Mouse (Mus musculus) layer of hippocampus, adult 11-12 months (tissue): ENCODE data around the gene Acot7.
A peak's percentile ranks its signal among the peaks of the same experiment; 100 is the strongest.

Experiments
- DNase-seq: peaks from one replicate; pipeline ENCODE4 v3.0.0; 2022; ENCODE audit warnings: low spot score

Gene Acot7

DNA sequence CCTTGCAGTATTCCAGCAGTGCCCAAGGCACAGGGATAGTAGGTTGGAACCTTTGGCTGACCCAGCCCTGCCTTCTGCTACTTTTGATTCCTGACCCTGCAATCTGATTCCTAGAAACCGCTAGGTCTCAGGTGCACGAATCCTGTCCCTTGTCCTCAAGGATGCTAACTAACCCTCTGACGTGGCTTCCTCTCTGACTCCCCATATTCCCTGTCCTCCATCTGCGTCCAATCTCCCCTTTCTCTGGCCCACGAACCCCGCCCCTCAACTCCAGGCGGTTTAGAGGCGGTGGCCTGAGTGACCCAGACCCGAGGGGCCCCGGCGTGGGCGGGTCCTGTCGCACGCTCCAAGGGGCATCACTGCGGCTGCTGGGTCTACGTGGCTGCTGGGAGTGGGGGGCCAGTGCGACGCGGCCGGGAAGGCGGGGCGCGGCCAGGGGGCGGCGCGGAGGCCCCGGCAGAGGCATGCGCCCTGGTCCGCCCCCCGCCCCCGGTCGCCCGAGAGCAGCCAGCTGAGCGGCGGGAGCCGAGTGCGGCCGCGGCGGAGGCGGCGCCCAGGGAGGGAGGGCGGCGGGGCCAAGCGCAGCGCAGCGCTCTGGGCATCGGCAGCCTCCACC lies 95.8 kb downstream of the Acot7 start, which contains the start of gene Gpr153:
Gene Gpr153, plus strand, starts transcription at position 612 of the 616 bp plus-strand sequence.
- DNase-seq, result no peak

DNA sequence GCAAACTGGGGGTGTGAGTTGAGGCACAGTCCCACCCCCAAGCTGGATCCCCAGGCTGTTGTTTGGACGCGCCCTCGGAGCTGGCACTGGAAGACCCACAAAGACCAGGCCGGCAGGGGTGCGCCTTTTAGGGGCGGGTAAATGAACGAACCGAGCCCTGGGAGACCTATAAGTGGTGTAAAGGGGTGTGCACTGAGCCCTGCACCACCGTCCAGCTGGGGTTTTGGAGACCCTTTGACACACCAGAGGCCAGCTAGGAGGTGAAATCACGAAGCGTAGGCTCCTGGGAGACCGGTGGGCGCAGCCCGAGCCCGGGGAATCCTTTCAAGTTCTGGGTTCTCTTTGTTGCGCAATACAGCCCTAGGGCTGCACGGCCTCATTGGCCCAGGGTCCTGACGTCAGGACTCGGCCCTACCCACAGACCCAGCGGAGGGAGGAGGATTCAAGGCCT lies 96.8 kb downstream of the Acot7 start:
- no peak for DNase-seq

DNA sequence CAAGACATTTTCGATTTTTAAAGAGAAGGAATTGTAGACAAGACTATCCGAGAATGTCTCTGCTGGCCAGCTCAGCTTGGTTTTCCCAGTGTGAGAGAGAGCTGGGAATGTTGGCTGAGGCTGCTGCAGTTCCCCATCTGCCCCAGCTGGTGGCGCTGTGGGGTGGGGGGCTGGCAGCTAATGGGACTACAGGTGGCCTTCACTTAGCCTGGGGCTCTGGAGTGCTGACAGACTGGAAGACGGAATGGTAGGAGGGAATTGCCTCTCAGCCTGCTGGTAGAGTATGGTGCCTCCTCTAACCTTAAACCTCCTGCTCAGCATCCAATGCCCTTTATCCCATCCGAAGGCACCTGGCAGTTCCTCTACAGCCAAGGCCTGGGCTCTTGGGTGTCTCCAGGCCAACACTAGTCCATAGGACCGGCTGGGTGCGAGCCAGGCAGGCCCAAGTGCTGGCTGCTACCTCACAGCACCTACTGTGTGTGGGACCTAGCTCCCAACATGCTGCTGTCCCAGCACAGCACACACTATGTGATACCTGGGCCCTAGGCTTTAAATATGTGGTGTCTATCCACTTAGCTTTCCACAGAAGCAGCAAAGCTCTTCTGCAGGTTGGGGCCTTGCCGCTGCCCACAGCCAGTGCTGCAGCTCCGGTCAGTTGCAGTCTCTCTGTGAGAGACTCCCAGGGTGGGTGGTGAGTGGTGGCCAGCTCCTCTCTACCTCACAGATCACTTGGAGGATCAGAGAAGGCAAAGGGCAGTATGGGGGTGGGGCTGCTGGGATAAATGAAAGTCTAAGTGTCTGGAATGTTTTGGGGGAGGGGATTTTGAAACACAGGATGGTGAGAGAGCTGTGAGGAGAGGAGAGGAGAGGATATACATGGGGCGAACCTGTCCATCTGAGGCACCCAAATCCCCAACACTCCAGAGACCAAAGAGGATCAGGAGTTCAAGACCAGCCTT lies 98.7 kb downstream of the Acot7 start:
- no peak for DNase-seq

DNA sequence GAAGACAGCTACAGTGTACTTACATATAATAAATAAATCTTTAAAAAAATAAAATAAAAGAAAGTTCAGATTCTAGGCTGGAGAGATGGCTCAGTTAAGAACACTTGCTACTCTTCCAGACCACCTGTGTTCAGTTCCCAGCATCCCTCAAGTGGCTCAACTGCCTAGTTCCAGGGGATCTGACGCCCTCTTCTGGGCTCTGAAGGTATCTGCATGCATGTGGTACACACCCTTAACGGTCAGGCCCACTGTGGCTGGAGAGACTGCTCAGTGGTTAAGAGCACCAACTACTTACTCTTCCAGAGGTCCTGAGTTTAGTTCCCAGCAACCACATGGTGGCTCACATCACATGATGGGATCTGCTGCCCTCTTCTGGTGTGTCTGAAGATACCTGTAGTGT lies 100.0 kb downstream of the Acot7 start:
- DNase-seq, result no peak

DNA sequence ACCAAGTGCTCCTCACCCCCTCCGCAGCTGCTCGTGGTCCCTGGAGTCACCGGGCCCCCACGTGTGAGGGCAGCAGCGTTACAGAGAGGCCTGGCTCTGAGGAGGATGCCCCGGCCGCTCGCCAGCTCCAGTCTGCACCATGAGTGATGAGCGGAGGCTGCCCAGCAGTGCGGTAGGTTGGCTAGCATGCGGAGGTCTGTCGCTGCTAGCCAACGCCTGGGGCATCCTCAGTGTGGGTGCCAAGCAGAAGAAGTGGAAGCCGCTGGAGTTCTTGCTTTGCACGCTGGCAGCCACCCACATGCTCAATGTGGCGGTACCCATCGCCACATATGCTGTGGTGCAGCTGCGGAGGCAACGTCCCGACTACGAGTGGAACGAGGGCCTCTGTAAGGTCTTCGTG lies 101.1 kb downstream of the Acot7 start:
- no peak for DNase-seq

DNA sequence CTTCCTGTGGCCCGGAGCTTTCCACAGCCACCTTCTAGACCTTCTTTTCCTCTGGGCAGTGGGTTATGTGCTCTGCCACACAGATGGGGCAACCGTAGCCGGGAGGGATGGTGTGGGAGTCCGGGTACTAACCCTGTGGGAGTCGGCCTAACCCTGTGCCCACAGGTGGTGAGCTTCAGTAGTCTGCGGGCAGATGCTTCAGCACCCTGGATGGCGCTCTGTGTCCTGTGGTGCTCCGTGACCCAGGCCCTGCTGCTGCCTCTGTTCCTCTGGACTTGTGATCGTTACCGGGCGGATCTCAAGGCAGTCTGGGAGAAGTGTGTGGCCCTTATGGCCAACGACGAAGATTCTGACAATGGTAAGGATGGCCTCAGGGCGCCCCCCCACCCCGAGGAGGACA lies 103.7 kb downstream of the Acot7 start:
- no peak for DNase-seq

DNA sequence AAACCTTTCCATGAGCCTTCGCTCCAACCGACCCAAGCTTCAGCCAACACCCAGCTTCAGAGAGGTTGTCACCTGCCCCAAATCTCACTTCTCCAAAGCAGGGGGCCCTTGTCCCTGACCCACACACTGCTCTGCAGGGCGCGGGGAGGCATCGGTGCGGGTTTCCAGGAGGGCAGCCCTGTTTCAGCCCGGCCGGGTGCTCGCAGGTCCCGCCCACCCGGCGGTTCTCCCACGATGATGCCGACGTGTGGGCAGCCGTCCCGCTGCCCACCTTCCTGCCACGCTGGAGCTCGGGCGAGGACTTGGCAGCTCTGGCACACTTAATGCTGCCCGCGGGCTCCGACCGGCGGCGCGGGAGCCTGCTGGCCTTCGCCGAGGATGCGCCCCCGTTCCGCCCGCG lies 104.8 kb downstream of the Acot7 start:
- DNase-seq, result no peak

DNA sequence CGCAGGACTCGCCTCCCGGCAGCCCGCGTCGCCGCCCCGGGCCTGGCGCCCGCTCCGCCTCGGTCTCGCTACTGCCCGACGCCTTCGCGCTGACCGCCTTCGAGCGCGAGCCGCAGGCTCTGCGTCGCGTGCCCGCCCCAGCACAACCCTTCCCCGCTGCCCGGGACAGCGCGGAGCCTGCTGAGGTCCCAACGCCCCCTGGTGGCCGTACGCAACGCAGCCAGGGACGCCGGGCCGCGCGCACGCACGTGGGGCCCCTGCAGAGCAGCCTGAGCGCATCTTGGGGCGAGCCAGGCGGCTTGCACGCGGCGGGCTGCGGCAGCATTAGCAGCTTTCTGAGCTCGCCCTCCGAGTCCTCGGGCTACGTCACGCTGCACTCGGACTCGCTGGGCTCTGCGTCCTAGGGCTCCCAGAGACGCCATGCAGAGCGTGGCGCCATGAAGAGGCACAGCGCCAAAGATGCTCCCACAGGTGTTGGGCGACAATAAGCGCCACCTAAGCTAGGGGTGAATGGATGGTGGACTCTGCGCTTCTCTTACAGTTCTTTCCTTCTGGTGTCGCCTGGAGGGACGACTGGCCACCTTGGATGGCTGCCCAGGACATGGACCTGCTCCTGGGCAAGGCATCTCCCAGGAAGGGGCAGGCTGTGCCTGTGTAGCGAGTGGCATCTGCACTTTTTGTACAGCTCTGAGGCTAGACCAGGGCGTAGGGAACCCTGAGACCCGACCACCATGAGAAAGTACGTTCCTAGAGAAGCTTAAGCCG lies 105.4 kb downstream of the Acot7 start:
- DNase-seq, result peak; percentile 88

DNA sequence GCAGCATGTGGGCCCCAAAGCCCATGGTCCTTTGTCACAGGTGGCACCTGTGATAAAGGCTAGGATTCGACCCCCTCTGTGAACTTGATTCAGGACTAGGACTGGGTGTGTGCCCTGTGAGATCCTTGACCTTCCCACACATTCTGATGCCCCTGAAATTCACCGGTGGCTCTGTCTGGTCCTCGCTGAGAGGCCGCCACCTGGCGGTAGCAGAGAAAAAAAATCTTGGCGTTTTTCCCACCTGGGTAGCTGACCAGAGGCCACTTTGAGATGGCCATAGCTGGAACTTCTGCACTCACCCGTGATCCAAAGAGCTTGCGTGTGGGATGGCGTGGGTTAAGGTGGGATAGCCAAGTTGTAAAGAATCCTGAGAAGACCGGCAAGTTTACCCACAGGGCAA lies 107.6 kb downstream of the Acot7 start:
- DNase-seq, result no peak

DNA sequence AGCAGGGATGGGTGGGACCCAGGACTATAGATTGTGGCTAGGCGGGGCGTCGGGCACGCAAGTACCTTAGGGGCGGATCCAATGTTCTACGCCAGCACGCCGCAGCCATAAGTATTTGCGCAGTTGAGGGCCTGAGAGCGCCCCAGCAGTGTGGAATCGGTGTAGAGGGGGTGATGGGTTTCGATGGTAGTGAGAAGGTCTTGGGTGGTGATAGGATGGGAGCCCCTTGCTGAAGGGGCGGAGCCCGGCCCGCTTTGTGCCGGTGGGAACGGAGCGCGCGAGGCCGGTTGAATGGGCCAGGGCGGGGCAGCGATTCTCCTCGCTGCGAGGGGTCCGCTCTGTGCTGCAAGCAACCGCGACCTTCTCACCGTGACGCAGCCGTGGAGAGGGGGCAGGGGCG lies 108.2 kb downstream of the Acot7 start:
- DNase-seq, result no peak

DNA sequence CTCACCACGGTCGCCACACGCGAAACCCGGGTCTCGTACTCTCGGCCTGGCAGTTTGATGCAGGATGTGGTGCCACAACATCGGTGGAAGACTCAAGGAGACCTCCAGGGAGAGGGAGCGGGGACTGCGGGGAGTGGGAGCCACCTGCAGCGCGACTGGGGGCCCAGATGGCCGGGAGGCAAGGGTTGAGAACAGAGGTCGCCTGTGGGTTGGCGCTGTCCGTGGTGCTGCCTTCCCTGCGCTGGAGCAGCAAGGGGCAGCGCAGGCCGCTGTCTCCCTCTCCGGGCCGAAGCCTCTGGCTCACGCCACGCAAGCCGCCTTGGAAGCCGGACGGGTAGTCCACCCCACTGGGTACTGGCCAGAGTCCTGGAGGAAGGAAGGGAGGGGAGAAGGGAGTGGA lies 109.0 kb downstream of the Acot7 start:
- no peak for DNase-seq

DNA sequence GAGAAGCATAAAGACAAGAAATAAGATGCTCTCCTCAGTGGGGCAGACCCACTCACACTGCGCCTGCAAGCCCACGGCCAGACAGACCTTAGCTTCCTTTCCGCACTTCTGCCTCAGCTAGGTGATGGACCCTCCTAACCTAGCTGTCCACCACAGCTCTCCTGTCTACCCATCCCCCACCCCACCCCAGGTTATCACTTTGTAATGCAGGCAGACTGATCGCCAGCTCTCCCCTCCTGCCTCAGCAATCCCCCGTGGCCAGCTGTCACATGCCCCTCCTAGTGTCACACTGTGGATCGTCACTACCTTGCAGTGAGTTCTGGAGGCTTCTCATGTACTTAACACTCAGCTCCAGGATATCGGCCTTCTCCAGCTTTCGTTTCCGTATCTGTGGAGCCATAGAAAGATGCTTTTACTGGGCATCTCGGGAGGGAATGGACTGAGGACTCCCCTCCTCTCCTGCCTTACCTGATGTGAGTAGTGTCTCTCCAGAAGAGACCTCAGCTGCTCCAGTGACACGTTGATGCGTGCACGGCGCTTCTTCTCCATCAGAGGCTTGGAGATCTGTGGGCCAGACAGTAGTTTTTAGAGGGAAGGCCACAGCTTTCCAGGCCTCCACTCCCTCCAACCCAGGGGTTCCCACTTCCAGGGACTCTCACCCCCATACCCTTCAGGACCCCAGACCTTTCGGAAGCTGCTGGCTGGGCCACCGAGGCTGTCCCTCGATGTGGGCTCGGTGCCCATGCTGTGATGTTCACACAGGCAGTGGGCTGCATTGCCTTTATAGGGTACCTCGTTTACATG lies 109.6 kb downstream of the Acot7 start:
- no peak for DNase-seq

DNA sequence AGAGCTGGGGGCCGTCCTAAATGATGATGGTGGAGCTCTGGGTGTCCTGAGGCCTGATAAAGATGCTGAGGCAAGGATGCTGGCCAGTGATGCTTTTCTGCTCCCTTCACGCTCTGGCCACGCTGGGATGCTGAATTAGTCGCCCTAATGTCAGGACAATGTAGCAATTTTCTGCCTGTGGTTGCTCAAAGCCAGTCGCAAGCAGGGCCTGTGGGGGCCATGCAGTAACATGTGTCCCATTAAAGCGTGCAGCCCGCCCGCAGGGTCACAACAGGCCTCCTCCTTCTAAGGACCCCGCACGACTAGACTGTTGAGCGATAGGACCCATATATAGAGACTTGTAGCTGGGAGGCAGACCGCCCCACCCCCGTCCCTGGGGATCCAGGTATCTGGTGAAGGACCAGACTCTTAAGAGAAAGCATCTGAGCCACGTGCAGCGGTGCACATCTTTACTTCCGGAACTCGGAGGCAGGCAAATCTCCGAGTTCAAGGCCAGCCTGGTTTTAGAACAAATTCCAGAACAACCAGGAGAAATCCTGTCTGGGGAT lies 110.5 kb downstream of the Acot7 start:
- no peak for DNase-seq

DNA sequence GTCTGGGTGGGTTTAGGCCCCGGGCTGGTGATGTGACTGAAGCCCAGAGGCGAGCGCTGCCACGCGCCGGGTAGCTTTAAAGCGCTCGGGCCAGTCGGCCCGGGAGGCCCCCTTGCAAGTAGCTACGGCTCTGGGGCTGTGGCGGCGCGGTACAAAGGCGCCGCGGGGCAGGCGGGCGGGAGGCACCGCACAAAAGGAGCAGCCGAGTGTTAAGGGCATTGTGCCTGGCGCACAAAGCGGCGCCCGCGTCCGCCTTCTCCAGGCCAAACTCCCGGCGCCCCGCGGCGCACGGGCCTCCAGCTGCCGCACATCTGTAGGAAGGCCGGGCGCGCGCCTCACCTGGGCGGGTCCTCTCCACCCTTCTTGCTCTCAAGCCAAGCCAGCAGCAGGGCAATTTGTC lies 112.5 kb downstream of the Acot7 start:
- no peak for DNase-seq

DNA sequence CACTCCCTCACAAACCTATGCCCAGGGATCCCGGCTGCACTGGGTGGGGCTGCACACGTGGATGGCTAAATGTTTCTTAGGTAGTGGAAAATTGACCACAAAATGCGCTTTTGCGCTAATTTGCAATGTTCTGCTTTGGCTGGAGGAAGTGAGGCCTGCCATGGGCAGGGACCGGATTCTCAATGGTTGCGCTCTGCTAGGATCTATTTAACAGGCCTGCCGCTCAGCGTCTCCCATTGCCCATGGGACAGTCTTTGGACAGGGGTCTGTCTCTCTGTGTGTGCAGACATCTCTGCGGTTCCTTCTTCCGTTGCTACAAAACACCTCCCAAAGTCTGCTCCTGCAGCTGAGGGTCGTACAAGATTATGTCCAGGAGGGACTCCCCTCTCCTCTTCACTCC lies 113.1 kb downstream of the Acot7 start:
- DNase-seq, result no peak

DNA sequence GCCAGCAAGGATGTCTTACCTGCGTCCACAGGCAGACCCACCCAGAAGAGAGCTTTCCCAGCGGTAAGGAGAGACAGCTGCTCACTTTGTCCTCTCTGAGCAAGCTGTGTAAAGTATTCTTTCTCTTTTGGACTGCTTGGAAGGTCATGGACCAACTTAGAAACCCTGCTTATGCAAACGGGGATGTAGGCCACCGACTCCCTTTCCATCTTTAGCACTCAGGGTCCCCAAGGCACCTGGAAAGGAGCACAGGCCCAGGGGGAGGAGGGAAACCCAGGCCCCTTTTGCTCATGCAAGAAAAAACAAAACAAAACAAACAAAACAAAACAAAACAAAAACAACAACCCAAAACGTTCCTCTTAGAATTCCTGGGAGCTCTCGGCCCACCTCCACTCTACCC lies 113.6 kb downstream of the Acot7 start, which contains the start of gene Hes3:
Gene Hes3, minus strand, starts transcription at position 101 of the 400 bp plus-strand sequence.
- no peak for DNase-seq

DNA sequence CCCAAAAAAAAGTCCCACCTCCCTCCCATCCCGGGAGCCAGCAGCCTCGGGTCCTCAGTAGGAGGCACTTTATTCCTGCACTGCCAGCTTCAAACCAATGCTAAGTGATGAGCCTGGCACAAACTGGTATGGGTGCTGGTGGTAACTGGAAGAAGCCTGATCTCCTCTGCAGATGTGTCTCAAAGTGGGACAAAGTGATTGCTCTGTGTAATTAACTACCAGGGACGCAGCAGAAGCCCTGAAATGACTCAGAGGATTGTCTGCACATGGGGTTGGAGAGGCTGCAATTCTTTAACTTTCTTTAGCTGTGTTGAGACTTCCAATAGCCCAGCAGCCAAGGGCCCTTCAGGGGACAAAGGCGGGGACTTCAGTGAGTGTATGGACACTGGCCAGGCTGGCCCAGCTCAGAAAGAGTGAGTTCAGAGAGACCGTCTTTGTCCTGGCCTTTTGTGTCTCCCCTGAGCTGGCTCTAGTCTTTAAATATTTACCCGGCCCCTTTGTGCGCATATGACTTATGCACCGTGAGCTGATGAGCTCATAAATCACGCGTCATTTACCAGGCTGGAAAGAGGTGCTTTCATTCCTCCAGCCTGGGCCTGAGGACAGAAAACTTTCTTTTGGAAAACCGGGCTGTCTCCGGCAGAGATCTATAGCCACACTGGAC lies 114.3 kb downstream of the Acot7 start:
- DNase-seq, result no peak

DNA sequence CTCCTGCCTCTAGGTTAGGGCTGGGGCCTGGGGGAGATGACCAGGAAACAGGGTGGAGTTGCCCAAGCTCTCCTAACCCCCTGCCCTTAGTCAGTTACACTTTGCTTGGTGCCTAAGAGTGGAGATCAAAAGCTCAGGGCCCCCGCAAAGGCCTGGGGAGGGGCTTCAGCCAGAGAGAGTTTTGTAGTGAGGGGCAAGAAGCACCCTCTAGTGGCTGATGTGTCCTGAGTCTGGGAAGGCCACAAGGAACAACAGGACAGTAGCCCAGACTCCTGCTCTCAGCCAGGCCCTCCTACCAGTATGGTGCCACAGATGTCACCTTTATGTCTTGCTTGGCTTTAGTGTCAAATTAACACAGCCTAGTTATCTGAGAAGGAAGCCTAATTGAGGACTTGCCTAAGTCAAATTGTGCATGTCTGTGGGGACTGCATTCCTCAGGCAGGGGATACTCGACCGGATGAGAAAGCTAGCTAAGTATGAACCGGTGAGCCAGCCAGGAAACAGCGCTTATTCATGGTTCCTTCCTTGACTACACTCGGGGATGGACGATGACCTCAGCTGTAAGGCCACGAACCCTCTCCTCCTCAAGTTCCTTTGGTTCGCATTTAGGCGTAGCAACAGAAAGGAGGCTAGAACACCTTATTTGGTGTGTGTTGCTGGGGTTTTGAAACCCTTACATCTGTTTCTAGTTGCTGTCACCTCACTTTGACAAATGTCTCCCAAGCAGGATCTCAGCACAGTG lies 116.4 kb downstream of the Acot7 start:
- no peak for DNase-seq

DNA sequence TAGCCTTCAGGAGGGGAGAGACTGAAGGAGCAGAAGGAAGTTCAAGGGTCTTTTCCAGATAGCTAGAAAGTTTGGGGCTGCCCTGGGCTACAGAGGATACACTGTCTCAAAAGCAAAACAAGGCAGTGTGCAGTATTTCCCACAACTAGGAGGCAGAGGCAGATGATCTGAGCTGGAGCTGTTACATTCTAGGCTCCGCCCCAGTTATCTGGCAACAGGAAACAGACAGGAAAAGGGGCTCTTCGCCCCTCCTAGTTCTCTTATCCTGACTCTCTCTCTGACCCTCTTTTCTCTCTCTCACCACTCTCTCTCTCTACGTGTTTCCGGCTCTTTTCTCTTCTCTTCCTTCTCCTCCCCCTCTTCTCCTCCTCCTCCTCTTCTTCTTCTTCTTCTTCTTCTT lies 118.0 kb downstream of the Acot7 start:
- DNase-seq, result no peak

DNA sequence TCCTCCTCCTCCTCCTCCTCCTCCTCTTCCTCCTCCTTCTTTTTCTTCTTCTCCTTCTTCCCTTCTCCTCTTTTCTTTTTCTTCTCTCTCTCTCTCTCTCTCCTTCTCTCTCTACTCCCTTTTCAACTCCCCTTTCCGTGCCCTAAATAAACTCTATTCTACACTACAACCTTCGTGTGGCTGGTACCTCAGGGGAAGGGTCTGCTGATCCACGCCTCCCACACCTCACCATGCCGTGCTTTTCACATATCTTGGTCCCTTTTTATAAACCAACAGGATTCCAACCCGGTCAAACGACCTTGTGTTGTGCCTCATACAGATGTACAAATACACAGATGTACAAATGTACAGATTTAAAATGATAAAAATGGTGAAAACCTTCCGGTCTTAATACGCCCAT lies 118.4 kb downstream of the Acot7 start:
- no peak for DNase-seq
